Mouse (Mus musculus) adrenal gland, adult (tissue): Measurements from ENCODE around the gene Tex48.

Experiments used
- DNase-seq, 2 experiments: peaks; one replicate each; pipeline ENCODE4 v3.0.0; 2022 to 2023; ENCODE audit warnings: low spot score in 1 of 2; ENCODE audit not compliant: inconsistent age in 2 of 2

The Tex48 gene

DNA sequence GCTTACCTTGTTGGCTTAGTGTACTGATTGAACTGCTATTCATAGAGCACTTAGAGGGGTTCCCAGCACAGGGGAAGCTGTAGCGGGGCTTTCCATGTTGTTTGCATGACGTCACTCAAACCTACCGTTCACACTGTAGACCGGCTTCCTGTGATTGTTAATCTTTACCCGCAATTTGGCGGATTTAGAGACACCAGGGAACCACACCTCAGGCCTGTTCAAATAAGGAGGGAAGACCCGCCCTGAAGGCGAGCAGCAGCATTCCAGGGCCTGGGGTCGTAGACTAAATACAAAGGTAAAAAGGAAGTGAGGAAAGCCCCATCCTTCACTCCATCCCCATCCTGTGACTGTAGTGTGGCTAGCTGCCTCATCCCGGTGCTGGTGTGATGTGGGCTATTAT lies 27.0 kb downstream of the Tex48 start:
- no peak for DNase-seq

DNA sequence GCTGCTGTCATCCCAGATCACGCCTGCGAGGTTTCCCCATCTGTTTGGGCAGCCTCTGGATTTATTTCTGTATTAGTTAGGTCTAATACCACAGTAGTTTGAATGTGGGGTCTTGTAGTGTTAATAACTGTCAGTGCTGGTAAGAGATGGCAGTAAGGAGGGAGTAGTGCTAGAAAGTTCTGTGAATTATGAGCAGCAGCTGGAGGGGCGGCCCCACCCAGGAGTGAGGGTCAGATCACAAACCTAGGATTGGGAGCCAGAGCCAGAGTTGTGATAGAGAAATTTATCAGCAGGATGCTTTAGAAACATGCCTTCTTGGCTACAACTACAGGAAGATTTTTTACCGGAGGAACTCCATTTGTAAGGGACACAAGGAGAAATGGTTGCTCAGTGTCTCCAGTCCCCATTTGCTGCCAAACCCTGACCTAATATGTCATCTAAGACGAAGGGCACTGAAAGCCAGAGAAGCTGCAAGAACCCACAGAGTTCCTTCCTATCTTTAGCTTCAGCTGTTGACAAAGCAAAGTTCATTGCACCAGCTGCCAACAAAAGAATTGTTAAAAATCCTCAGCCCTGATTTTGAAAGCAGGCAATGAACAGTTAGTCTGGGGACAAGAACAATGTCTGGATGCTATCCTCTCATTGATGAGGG lies 27.6 kb downstream of the Tex48 start:
- DNase-seq, result no peak

DNA sequence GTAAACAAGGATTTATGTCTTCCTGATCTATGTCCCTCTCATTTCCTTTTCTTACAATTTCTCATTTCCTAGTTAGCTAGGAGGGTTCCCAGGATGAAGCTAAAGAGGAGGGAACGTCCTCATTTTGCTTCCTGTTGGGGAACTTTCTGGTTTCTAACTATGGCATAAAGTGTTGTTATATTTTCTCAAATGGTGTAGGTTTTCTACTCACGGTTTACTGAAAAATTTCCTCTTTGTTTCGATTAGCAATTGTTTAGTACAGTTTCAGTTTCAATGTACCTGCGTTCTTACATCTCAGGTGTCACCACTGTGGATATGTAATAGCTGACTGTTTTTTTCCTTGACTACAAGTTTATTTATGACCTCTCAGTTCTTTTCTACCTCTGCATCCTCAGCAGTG lies 31.7 kb downstream of the Tex48 start:
- DNase-seq, result no peak

DNA sequence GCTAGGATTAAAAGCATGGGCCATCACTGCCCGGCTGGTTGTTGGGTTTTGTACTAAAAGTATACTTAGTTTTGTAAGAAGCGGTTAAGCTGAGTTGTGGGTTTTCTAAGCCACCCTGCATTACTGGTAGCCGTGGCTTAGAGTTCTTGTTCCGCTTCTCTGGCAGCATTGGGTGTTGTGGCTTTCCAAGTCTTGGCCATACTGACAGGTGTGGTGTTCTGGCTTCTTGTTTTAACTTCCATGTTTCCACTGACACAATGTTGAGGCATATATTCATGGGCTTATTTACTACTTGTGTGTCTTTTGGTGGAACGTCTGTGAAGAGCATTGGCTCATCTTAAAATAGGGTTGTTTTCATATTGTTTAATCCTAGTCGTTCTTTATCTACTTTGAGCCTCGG lies 32.2 kb downstream of the Tex48 start:
- no peak for DNase-seq

DNA sequence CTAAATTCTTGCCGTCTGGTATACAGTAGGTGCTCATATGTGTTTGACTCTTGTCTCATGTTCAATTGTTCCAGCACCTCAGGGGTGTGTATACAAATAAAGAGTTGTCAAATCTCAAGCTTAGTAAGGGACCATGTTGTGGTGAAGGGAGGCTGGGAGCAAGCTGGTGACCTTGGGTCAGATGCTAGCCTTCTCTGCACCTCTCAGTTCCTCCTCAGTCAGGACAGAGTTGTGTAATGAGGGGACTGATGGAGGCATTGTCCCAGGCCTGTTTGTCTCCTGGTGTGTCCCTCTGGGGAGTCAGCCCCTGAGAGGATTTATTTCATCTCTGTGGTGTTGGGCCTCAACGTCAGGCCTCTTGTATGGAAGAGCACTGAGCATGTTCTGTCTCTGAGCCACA lies 36.0 kb downstream of the Tex48 start:
- no peak for DNase-seq

DNA sequence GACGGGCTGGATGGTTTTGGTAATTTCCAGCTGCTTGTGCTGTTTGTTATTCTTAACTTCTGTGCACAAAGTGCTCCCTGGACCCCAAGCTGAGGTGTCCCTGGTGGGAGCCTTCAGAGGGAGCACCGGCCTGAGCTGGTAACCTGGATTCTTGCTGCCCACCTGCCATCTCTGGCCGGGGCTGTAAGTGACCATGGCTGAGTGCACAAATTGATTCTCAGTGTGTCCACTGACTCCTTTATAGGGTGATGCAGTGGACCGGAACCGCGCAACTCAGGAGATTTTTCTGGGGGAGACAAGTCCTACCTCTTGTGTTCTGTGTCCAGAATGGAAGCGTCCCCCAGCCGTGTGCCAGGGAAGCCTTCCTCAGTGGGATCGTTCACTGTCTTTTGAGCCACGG lies 37.0 kb downstream of the Tex48 start:
- peak in 1 of 2 experiments; percentile 3 for DNase-seq

DNA sequence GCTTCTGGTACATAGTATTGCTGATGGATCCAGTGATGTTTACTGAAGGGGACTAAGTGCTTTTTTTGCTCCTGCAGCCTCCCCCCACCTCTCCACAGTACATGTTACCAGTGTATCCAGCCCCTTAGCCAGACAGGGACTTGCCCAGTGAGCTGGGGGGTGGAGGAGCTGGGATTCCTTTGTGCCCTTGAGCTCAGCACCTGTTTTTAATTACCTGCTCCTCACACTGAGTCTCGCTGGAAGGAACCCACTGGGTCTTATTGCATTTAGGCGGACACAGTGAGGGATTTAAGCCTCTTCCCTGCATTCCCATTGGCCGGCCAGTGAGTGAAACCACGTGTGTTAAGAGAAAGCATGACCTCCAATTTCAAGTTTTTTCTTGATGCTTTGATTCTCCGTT lies 39.6 kb downstream of the Tex48 start:
- no peak for DNase-seq

DNA sequence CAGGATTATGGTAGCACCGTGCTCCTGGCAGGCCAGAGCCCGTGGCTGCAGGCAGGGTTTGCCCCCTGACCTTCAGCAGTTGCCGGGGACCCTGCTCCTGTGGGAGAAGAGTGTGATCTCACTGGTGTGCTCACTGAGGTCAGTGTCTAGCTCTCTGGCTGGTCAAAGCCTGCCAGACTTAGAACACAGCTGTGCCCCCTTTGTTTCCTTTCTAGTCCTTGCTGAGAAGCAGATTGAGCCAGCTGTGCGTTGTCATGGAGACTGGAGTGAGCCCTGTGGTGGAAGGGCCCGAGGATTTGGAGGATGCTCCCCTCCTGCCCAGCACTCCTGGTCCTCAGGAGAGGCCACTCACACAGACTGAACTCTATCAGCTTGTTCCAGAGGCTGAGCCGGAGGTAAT lies 42.1 kb downstream of the Tex48 start:
- no peak for DNase-seq

DNA sequence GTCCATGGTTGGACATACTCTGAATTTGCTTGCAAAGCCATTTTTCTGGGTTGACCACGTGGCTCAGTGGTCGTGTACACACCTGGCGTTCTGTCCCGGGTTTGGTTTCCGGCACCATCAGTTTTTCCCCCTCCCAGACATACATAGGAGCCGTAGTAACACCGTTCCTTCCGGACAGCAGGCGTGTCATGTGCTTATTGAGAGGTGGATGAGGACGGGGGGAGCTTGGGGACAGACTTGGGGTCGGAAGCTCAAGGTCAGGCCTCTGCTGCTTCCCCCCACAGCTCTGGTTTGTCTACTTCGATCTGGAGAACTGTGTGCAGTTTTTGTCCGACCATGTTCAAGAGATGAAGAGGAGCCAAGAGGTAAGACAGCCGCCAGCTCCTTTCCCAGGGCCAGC lies 42.6 kb downstream of the Tex48 start:
- no peak for DNase-seq

DNA sequence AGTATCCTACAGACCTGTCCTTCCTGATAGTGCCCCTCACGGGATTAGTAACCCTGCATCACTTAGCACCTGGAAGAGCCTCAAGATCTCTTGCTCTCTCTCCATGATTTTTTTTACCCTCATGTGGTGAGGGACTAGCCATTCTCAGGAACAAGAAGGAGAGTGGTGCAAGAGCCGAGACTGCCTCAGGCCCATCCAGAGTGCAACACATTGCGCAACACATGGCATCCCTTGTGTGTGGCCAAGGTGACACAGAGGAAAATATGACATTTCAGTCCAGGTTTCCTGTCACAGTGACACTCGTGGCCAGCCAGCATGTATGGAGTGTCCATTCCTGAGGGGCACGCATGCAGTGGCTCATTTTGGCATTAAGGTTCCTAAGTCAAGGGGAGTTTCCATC lies 49.6 kb downstream of the Tex48 start:
- DNase-seq, result peak in 1 of 2 experiments; percentile 69

DNA sequence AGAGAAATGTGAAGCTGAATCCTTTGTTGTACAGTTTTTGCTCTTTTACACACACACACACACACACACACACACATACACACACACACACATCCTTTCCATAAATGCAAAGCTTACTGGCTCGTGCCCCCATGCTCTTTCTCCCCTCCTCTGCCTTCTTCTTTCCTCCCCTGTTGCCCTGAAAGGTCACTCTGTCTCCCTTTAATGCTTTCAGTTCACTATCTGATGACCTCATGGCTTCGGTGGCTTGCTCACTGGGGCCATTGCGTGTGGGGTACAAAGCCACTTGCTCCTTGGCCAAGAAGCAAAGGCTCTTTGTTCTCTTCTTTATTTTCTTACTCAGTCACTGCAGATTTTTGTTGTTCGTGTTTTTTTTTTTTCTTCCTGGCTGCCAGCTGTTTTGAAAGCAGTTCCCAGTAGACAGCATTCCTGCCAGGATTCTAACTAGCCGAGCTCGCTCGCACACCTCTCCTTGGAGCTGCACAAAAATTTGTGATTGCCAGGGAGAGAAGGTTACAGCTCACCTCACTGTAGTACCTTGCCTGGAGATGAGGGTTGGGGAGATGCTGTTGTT lies 51.9 kb downstream of the Tex48 start:
- peak; percentile 65 to 67 for DNase-seq

DNA sequence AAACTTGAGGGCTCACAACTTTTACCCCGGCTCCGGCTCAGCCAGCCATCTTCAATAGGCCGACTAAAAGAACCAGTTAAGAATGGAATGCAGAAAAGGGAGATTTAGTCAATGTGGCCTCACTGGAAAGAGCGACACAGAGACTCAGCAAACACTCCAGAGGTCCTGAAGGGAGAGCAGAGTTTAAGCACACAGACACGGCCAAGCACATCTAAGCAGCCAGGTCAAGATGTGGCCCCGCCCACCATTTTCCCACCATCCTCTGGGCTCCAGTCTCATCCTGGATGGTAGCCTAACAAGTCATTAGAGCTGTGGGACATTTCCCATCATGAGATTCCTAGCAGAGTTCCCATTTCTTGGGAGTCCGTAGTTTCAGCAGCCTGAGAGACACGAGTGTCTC lies 52.9 kb downstream of the Tex48 start:
- DNase-seq, result no peak

DNA sequence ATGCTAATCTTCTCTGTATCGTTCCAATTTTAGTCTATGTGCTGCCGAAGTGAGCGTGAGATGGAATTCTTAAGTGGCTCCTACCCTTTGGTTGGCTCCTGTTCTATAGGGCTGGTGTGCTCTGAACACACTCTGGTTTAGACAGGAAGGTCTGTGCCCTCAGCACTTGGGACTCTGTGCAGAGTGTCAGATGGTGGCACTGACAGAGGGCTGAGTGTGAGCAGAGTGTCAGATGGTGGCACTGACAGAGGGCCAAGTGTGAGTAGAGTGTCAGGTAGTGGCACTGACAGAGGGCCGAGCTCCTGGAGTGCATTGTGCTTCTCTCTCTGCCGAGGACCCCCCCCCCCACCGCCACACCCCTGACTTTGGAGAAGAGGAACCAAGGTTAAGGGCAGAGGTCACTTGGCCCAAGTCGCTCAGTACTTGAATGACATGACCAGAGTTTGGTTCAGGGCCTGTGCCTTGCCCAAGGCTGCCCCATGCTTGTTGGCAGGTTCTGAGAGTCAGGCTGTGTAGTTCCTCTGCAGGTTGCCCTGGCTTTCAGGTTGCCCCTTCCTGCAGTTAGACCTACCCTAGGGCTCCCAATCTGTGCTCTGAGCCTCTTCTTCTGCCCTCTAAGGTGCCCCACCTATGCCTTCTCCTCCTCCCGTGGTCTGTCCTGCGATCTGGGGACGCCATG lies 54.4 kb downstream of the Tex48 start:
- no peak for DNase-seq

DNA sequence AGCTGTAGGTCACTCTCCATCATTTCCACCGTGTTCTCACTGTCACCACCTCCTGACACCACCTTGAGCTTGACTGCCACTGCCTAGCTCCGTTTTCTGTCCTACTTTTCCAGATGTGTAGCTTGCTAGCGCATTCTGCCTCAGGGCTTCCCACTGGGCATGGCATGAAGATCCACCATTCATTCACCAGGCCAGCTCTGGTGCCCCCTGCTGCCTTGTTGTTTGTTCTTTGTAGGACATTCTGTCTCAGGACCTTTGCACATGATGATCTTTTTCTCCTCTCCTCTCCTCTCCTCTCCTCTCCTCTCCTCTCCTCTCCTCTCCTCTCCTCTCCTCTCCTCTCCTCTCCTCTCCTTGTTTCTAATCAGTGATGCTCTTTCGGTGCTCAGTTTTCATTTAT lies 59.5 kb downstream of the Tex48 start:
- DNase-seq, result no peak

DNA sequence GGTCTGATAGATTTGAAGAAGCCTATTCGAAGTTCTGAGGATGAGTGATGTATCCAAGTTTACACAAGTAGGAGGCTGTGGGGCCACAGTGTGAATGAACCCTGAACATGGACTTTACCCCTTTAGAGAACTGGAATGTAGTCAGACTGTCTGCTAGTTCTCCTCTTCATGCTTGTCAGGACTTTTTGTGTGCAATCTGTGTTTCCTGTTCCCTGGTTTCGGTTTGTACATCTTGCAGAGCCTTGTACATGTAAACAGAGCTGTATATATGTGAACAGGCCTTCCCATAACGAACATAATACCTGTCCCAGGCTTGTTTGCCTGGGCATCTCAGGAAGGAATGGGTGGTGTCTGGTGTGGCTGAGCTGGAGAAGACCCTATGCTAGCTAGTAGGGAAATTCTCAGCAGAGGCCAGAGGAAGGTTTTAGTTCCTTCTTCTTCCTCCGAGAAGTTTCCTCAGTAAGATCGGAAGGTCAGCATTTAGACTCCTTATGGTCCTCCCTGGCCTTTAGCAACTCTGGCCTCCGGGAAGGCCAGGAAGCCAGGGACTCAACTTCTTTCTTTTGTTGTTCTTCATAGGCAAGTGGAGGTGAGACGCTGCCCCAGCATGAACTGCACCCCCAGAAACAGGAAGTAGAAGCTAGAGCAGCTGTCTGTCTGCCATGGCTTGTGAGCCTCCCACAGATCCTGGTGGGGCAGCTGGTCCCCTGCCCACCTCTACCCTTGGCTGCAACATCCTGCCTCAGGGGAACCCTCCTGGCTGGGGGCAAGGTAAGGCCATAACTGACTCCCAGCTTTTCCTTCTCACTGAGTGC lies 60.2 kb downstream of the Tex48 start:
- DNase-seq, result no peak

DNA sequence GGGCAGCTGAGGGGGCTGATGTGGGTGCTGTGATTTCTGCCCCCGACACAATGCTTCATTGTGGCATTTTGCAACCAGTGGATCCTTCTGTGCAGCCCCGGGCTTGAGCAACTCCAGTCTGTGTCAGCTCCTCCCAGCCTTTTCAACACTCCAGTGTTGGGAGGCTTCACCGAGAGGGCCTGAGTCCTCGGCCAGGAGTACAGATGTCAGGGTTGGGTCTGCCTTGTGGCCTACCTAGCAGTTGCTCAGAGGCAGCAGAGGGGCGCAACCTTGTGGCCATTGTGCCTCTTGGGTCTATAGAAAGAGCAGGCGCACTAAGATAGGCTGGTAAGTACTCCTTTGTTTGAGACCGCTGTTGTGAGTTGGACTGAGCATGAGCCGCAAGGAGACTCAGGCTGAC lies 62.1 kb downstream of the Tex48 start:
- DNase-seq, result peak in 1 of 2 experiments; percentile 71

DNA sequence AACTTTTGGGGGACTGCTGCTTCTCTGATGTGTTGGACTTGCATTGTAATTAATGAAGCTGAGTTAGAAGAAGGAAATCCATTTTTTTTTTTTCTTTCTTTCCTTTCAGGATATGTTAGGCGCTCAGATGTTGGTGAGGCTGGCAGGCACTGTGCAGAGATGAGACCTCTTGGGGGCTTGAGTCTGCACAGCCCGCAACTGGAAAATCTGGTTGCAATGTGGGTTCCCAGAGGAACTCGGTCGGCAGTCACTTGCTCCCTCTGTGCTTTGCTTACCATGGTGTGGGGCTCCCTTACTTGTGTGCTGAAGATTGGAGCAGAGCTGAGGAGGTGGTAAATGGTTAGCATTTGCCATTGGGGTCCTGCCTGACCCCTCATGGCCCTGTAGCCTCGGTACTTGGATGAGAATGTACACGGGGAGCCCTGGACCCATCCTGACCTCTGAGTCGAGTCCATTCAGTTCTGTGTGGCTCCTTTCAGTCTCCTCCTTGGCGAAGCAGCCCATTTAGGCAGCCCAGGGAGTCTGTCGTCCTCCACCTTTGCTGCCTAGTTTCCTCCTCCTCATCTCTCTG lies 63.0 kb downstream of the Tex48 start:
- peak in 1 of 2 experiments; percentile 39 for DNase-seq

DNA sequence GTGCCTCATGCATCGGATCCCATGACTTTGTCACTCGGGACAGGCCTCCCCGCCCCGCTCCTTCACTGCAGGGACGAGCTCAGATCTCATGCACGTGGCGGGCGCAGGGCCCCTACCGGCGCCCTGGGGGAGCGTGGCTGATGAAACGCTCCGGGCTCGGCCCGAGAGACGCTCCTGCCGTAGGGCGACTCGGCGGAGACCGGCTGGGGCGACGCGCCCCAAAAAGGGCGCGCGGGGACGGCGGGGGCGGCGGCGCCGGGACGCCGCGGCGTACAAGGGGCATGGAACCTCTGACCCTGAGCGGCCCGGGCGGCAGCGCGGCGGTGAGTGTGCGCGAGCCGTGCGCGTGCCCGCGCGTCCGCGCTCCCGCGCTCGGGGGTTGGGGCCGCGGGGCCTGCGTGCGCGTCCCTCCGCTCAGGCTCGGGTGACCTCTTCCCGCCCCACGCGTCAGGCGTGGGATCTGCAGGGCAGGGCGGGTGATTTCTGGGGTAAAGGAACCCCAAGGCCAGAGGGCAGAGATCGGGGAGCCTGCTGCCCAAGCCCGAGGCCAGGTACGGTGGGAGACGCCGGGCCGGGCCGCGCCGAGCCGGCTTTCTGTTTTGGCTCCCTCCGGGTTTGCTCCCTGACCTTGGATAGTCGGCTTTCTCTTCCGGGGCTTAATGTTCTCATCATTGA lies 63.7 kb downstream of the Tex48 start, which contains the start of gene Tmem268:
TSS of gene Tmem268 (plus strand) at position 375 of the 675 bp plus-strand sequence.
- DNase-seq, result peak; percentile 90 to 97

DNA sequence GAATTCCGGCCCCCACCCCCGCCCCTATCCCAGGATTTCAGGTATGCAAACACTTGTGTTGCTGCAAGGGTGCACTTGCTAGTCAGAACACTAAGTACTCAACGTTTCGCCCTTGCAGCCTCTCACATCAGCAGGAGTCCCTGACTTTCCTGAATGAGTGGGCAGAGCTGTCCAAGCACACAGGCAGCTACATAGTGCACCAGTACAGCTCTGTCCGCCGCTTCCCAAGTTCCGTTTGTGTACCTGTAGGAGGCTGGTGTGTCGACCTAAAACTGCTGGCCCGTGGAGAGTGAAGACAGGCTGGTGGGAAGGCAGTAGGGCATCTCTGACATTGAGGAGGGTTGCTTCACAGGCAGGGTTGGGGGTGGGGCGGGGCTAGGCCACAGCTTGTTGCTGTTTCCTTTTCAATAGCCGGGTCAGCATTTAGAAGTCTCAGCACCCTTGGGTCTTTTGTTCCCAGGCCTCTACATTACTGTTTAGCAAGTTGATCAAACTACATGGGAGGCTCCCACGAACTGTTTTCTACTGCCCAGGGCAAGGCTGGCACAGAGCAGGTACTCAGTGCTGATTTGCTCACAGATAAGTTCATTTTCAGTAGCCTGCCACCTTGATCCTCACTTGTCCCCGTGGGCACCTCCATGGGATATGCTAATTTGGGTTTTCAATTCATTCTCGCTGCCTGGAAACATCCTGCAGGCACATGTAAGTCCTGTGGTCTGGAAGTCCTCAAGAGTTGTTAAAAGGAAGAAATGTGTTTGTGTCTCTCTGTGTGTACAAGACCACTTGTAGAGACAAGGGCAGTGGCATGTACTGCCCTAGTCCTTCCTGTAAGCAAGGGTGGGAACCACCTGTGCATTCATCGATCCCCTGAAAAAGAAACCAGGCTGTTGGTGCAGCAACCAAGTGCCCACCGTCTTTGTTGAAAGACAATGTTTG lies 64.8 kb downstream of the Tex48 start:
- peak; percentile 48 to 80 for DNase-seq
